Mouse (Mus musculus) kidney, embryonic 15.5 days (tissue): ENCODE results near the gene Rbpj. TPM values are rescaled to one million over a fixed set of nuclear protein-coding genes. Genes with fewer than 3 reads are reported as not detected.

Experiments
- ATAC-seq: fragments of 200-750 bp; cut with Nextera tagmentation; replicated peaks from 2 replicates; pipeline ENCODE4 v1.8.0; 2017; ENCODE audit warnings: moderate TSS enrichment; ENCODE audit not compliant: low FRiP score
- H3K27ac ChIP-seq: fragments of 300-500 bp; sonication (generic); 2 replicates; pipeline ENCODE4 v1.5.1; 2015; ENCODE audit warnings: mild to moderate bottlenecking, inconsistent platforms
- H3K27me3 ChIP-seq: fragments of 300-500 bp; sonication (generic); 2 replicates; pipeline ENCODE4 v1.6.1; 2015; ENCODE audit warnings: inconsistent platforms
- H3K36me3 ChIP-seq: fragments of 300-500 bp; sonication (generic); 2 replicates; pipeline ENCODE4 v1.6.1; 2015; ENCODE audit warnings: inconsistent platforms
- H3K4me1 ChIP-seq: fragments of 300-500 bp; sonication (generic); 2 replicates; pipeline ENCODE4 v1.6.1; 2015; ENCODE audit warnings: inconsistent platforms
- H3K4me2 ChIP-seq: fragments of 300-500 bp; sonication (generic); 2 replicates; pipeline ENCODE4 v1.6.1; 2015; ENCODE audit warnings: moderate library complexity, mild to moderate bottlenecking, inconsistent platforms
- H3K4me3 ChIP-seq: fragments of 300-500 bp; sonication (generic); replicated peaks from 2 replicates; pipeline ENCODE4 v1.5.1; 2015; ENCODE audit warnings: mild to moderate bottlenecking, inconsistent platforms
- H3K9ac ChIP-seq: fragments of 300-500 bp; sonication (generic); 2 replicates; pipeline ENCODE4 v1.6.1; 2015; ENCODE audit warnings: mild to moderate bottlenecking, inconsistent platforms
- H3K9me3 ChIP-seq: fragments of 300-500 bp; sonication (generic); replicated peaks from 2 replicates; pipeline ENCODE4 v1.6.1; 2016; ENCODE audit warnings: inconsistent platforms
- WGBS: fragments of 180-500 bp; shearing (Covaris S2); methylation state at CpG from one replicate; pipeline ENCODE4 v1.1.7; 2015; ENCODE audit warnings: mixed read lengths; 5-methylcytosine and 5-hydroxymethylcytosine counted together
- polyA plus RNA-seq: library from polyadenylated mRNA; unstranded; fragments of >200 nt; fragmentation: Nextera tagmentation; extraction: Ambion mirVana; gene quantifications from 2 replicates; pipeline ENCODE4 v1.2.1, GENCODE M21; 2015

The Rbpj gene
- polyA plus RNA-seq, 1 experiment from 2014 or later, result 36.7 TPM

DNA sequence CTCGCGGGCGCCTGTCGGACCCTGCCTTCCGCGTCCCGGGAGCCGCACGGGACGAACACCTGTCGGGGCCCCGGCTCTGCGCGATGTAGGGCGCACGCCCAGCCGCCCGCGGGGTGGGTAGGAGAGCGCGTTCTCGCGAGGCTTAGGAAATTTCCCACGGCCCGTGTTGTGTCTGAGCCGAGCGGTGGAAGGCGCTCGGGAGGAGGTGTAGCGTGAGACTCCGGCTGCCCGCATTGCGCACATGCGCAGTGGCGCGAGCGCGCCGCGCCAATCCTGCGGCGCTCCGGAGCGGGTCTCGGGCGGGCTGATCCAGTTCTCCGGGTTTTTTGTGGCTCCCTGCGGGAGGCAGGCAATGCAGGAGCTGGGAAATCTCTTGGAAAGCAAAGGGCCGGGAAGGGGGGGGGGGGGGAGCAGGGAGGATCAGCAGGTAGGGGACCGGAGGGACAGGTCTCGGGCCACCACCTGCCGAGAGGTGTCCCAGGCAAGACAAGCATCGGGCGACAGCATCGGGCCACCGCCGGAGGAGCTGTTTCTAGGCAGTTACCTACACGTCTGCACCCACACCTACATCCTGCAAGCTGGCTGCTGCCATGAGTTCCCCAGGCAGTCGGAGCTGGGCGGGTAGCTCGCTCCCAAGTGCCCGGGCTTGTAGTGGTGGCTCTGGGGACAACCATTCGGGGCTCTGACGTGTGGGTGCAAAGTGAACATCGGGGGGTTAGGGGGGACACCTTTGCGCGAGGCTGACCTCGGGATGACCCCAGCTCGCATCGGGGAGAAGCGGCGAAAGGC, 123.4 kb downstream of the Rbpj start:
- H3K4me2 ChIP-seq, result peak overlapping the region; percentile 99
- no peaks in the 10 kb centered on the region for H3K27me3 ChIP-seq
- under 1% methylated on average over 69 of the region's 72 CpGs for WGBS
- peaks cover 30% of the 10 kb centered on the region for H3K4me1 ChIP-seq
- peak; percentile 88 for ATAC-seq
- peak overlapping the region; percentile 99 for H3K27ac ChIP-seq
- H3K36me3 ChIP-seq, result no peaks in the 10 kb centered on the region
- peak overlapping the region; percentile 92 for H3K9ac ChIP-seq
- no peaks in the 10 kb centered on the region for H3K9me3 ChIP-seq
- H3K4me3 ChIP-seq, result peak overlapping the region; percentile 84

DNA sequence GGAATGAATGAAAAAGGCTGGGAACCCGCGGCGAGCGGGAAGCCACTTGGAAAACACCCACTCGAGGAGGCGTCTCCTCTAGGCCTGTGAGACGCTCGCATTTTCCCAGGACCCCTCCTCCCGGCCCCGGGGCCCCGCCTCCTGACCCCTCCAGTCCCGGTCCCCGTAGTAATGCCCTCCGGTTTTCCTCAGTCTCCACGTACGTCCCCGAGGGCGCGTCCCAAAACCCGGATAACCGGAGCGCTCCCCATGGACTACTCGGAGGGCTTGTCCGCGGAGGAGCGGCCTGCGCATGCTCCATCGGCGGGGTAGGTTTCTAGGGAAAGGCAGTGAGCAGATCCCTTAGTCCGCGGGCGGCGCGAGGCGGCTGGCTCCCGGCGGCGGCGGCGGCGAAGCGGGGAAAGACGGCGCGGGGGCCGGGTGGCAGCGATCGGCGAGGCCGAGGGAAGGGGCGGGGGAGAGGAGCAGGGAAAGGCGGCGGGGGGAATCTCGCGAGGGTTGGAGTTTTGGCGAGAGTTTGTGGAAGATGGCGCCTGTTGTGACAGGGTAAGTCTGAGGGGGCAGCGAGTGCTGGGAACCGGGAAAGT, 124.3 kb downstream of the Rbpj start:
- peak overlapping the region; percentile 99 for H3K27ac ChIP-seq
- WGBS, result 0% methylated on average over 36 of the region's 59 CpGs
- H3K4me3 ChIP-seq, result peak overlapping the region; percentile 84

DNA sequence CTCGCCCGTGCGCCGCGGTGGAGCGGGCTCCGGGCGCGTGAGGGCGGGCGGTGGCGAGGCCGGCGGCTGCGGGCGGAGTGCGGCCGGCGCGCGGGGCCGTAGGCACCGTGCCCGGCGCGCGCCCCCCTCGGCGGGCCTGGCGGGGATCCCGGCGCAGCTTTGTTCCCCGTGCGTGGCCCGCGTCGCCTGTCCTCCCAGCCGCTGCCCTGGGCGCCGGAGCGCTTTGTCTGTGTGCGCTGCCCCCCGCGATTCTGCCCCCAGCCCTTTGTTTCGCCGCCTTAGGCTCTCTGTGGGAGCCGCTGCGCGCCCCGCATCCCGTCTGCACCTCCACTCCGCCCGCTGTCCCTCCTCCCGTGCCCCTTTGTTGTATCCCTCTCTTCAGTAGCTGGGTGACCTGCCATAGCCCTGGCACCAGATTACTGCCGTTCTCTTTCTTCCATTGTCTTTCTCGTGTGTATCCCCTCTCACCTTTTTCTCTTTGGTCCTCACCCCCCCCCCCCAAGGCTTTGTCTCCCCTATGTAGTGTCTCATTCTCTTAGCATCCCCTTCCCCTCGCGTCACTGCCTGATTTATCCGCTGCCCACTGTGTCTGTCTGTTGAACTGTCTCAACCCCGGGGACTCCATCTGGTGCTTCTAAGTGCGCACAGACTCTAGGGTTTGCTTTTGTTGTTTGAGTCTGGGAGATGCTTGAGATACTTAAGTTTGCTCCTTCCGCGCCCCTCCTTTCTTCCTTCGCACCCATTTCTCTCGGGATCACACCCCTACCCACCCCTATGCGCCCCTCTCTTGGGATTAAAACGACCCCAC, 125.1 kb downstream of the Rbpj start:
- H3K9ac ChIP-seq, result peak overlapping the region; percentile 92
- H3K9me3 ChIP-seq, result no peaks in the 10 kb centered on the region
- WGBS, result 1% methylated on average over 58 of the region's 67 CpGs
- H3K36me3 ChIP-seq, result no peaks in the 10 kb centered on the region
- no peaks in the 10 kb centered on the region for H3K27me3 ChIP-seq
- H3K4me1 ChIP-seq, result peaks cover 31% of the 10 kb centered on the region
- peak; percentile 4 for ATAC-seq
- peak overlapping the region; percentile 84 for H3K4me3 ChIP-seq
- peak overlapping the region; percentile 99 for H3K4me2 ChIP-seq
- H3K27ac ChIP-seq, result peak overlapping the region; percentile 99

More for the DNA sequence above, 124.3 kb downstream of the Rbpj start:
- Histone ChIP-seq H3K9me3 (no peaks in the 10 kb centered on the region), H3K9ac (peak overlapping the region; percentile 92), H3K4me2 (peak overlapping the region; percentile 99), H3K36me3 (no peaks in the 10 kb centered on the region), H3K27me3 (no peaks in the 10 kb centered on the region), H3K4me1 (peaks cover 31% of the 10 kb centered on the region)
- peak; percentile 92 for ATAC-seq

DNA sequence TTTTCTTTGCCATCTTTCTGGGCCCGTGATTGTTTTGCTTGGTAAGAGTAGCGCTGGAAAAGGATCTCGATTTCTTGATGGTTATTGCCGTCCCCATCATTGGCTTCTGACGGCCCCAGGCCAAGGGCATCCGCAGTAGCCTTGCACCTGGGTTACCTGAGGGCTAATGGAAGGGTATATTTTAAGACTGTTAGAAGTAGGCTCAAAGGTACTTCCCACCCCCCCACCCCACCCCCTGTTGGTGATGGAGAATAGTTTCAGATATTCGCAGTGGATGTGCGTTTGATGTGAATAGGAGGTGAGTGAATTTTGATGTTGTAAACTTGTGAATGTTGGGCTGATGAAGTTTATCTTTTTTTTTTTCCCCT, 125.7 kb downstream of the Rbpj start:
- Histone ChIP-seq H3K9ac (peak overlapping the region; percentile 92), H3K4me2 (peak overlapping the region; percentile 99), H3K36me3 (no peaks in the 10 kb centered on the region), H3K4me1 (peaks cover 31% of the 10 kb centered on the region), H3K27ac (peak overlapping the region; percentile 99), H3K9me3 (no peaks in the 10 kb centered on the region), H3K27me3 (no peaks in the 10 kb centered on the region), H3K4me3 (peak overlapping the region; percentile 84)
- 2% methylated on average over 8 of the region's 8 CpGs for WGBS
- ATAC-seq, result no peak

DNA sequence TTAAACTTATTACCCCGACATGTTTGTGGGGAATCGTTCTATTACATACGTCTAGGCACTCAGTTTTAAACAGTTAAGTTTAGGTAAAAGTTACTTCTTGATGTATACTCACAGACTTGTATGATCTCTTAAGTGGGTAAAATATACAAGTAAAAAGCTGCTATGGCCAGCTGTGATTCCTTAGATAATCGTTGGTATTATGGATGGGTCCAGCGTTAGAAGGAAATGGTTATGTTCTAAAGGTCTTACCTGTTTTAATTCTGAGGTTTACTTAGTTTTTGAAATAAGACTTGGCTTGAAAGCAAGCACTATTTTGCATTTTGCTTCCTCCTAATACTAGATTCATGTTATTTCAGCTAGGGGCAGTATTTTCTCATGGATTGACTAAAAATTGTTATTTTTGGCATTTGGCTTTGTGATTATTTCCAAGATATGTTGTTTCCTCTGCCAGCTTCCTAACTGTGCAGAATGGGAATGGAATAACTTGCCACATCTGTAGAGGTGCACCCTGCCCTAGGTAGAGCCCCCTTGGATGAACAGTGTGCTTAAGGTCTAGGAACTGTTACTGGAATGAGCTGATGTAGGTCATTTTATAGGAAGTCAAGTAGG, 127.2 kb downstream of the Rbpj start:
- Histone ChIP-seq H3K4me3 (no peak overlapping the region), H3K36me3 (no peaks in the 10 kb centered on the region), H3K4me2 (peak overlapping the region; percentile 99; the same call in 1 of the 2 replicates), H3K9ac (no peak overlapping the region), H3K9me3 (no peaks in the 10 kb centered on the region), H3K4me1 (peaks cover 30% of the 10 kb centered on the region), H3K27me3 (no peaks in the 10 kb centered on the region), H3K27ac (no peak overlapping the region)
- WGBS, result 73% methylated on average over 5 of the region's 5 CpGs
- ATAC-seq, result no peak

DNA sequence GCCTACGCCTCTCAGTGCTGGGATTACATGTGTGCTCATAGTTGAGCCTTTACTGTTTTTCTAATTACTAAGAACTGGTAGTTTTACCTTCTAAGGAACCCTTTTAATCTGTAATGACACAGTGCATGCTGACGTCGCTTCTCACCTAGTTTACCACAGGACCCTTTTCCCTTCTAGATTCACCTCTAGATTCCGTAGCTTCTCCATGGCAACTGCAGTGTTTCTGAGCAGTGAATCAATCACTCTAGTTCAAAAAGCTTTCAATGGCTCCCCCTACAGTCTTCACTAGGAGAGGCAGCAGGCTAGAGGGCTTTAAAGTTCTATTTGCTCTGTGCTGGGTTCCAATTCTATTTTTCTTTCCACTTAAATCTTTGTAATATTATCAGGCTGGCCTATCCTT, 128.3 kb downstream of the Rbpj start:
- H3K9ac ChIP-seq, result no peak overlapping the region
- no peak for ATAC-seq
- H3K27me3 ChIP-seq, result no peaks in the 10 kb centered on the region
- H3K9me3 ChIP-seq, result no peaks in the 10 kb centered on the region
- no peak overlapping the region for H3K4me3 ChIP-seq
- H3K27ac ChIP-seq, result no peak overlapping the region
- H3K4me1 ChIP-seq, result peaks cover 25% of the 10 kb centered on the region
- WGBS, result 26% methylated on average over 4 of the region's 4 CpGs
- H3K4me2 ChIP-seq, result no peak overlapping the region
- H3K36me3 ChIP-seq, result no peaks in the 10 kb centered on the region

DNA sequence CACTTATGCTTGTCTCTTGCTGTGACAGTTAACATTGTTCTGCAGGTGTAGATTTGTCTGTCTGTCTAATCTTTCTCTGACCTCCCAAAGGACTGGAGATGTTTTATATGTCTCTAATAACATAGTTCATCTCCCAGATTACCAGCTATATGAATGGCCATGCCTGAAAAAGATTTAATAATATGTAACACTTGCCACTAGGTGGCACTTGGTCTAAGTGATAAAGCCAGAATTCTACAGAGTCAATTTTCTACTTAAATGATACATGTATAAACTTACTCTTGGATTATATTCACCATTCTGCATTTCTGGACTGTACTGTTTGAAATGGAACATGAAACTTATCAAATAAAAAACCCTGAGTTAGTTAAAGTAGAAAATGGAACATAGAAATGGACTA, 132.6 kb downstream of the Rbpj start:
- Histone ChIP-seq H3K27me3 (no peaks in the 10 kb centered on the region), H3K27ac (no peak overlapping the region), H3K9ac (no peak overlapping the region), H3K36me3 (no peaks in the 10 kb centered on the region), H3K4me2 (no peak overlapping the region), H3K9me3 (no peaks in the 10 kb centered on the region), H3K4me3 (no peak overlapping the region), H3K4me1 (peaks cover 22% of the 10 kb centered on the region)
- ATAC-seq, result no peak

DNA sequence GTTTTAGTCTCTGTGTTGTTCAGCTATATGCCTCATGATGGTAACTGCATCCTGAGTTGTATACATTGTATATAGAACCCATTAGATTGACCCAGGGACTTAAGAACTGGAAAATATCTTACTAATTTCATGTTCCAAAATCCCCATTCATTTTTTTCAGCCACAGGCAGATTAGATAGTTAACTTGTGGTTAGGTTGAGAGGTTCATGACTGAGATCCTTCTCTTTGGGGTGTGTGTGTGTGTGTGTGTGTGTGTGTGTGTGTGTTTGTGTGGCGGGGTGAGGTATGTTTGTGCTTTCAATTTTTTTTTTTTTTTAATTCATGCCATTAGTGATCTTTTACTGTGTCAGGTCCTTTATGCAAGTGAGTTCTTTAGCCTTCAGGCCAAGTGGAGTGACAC, 133.2 kb downstream of the Rbpj start:
- Histone ChIP-seq H3K27me3 (no peaks in the 10 kb centered on the region), H3K9ac (no peak overlapping the region), H3K27ac (no peak overlapping the region), H3K4me1 (peaks cover 19% of the 10 kb centered on the region), H3K4me2 (no peak overlapping the region), H3K36me3 (no peaks in the 10 kb centered on the region), H3K9me3 (no peaks in the 10 kb centered on the region), H3K4me3 (no peak overlapping the region)
- WGBS, result 100% methylated on average over 1 of the region's 1 CpGs
- ATAC-seq, result no peak

DNA sequence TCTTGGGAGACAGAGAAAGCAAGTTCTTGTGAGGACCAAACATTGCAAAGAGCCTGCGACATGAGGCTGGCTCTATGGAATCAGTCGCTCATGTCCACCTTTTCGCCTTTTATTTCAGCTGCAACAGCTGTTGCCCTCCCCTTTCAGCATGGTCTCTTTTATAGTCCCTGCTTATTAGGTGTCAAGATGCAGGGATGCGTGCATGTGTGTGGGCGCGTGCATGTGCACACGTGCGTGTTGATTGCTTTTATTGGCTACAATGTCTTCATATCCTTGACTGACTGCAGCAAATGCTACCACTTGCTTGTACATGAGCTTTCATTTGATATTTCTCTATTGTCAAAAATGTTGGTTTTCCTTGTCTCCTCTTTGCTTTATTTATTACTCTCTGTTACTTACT, 136.2 kb downstream of the Rbpj start:
- no peaks in the 10 kb centered on the region for H3K27me3 ChIP-seq
- H3K4me2 ChIP-seq, result no peak overlapping the region
- no peaks in the 10 kb centered on the region for H3K36me3 ChIP-seq
- H3K27ac ChIP-seq, result no peak overlapping the region
- H3K9ac ChIP-seq, result no peak overlapping the region
- ATAC-seq, result 0 out of 2 replicates have a peak, but pooled peaks have one; percentile 29
- H3K9me3 ChIP-seq, result no peaks in the 10 kb centered on the region
- WGBS, result 59% methylated on average over 8 of the region's 8 CpGs
- H3K4me3 ChIP-seq, result no peak overlapping the region
- peaks cover 16% of the 10 kb centered on the region for H3K4me1 ChIP-seq

DNA sequence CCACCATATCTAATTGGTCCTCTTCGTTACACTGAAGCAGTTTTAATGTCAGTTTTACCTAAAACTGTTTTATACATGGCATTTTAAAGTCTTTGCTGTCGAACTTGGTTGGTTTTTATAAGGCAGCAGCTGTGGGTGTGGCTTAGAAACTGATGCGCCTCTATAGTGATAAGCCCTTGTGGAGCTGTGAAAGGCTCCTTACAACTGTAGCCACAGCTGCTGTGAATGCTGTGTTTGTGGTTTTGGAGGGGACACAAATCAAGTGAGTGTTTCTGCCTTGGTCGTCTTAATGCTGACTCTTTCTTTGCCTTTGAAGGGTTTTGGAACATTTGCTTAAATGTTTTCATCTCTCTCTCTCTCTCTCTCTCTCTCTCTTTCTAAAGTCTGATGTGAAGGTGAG, 139.5 kb downstream of the Rbpj start:
- Histone ChIP-seq H3K36me3 (no peaks in the 10 kb centered on the region), H3K27ac (no peak overlapping the region), H3K4me3 (no peak overlapping the region), H3K4me1 (peaks cover 16% of the 10 kb centered on the region), H3K9ac (no peak overlapping the region), H3K9me3 (no peaks in the 10 kb centered on the region), H3K4me2 (no peak overlapping the region), H3K27me3 (no peaks in the 10 kb centered on the region)
- no peak for ATAC-seq
- WGBS, result 76% methylated on average over 4 of the region's 4 CpGs

DNA sequence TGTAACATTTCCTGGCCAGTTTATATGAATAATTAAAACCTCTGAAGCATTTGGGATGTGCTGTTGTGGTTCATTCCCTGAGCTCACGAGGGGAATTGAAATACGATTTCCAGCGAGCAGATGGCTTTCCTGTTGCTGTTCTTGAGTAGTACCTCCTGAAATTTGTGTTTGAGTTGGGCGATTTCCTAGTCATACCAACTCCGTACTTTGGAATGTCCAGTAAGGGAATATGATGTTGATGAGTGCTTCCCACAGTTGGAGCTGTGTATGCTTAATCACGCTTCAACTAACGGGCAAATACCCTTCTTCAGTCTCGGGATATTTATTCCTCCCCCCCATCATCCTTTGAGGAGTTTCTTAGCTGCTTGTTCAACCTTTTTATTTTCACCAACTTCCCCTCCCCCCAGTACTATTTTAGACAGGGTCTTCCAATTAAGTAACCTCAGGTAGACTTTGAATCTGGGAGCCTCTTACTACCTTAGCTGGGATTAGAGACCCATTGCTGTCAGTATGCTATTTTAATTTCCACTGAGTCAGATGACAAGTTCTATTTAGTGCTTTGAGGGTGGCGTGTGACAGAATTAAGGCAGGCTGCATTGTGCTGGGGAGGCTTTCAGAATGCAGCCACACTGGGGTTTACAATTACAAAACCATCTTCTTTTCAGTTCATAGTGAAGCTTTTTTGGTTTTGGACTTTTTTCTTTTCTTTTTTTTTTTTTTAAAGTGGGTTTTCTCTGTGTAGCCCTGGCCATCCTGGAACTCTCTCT, 141.5 kb downstream of the Rbpj start:
- H3K9me3 ChIP-seq, result no peaks in the 10 kb centered on the region
- no peak for ATAC-seq
- H3K27ac ChIP-seq, result no peak overlapping the region
- H3K9ac ChIP-seq, result no peak overlapping the region
- 55% methylated on average over 9 of the region's 9 CpGs for WGBS
- no peaks in the 10 kb centered on the region for H3K27me3 ChIP-seq
- H3K4me1 ChIP-seq, result peaks cover 3% of the 10 kb centered on the region
- no peaks in the 10 kb centered on the region for H3K36me3 ChIP-seq
- no peak overlapping the region for H3K4me3 ChIP-seq
- H3K4me2 ChIP-seq, result no peak overlapping the region
